Mouse (Mus musculus) heart, embryonic 10.5 days (tissue): ENCODE measurements around the gene Cenpj. TPM values are rescaled to one million over a fixed set of nuclear protein-coding genes. Genes with fewer than 3 reads are reported as not detected.
A peak's percentile ranks its signal among the peaks of the same experiment; 100 is the strongest.

Source experiments
- DNase-seq: peaks from one replicate; pipeline ENCODE4 v3.0.0-alpha.2; 2017; ENCODE audit warnings: low spot score
- H3K27ac ChIP-seq: fragments of 300-500 bp; sonication (generic); 2 replicates; pipeline ENCODE4 v1.5.1; 2016; ENCODE audit warnings: mild to moderate bottlenecking
- H3K27me3 ChIP-seq: fragments of 300-500 bp; sonication (generic); 2 replicates; pipeline ENCODE4 v1.6.1; 2016; ENCODE audit warnings: mild to moderate bottlenecking; ENCODE audit not compliant: poor library complexity, insufficient read depth, severe bottlenecking
- H3K36me3 ChIP-seq: fragments of 300-500 bp; sonication (generic); 2 replicates; pipeline ENCODE4 v1.6.1; 2016; ENCODE audit warnings: mild to moderate bottlenecking, moderate library complexity
- H3K4me1 ChIP-seq: fragments of 300-500 bp; sonication (generic); 2 replicates; pipeline ENCODE4 v1.6.1; 2016; ENCODE audit warnings: mild to moderate bottlenecking
- H3K4me3 ChIP-seq: fragments of 300-500 bp; sonication (generic); 2 replicates; pipeline ENCODE4 v1.5.1; 2016; ENCODE audit warnings: mild to moderate bottlenecking, moderate library complexity
- H3K9me3 ChIP-seq: fragments of 300-500 bp; sonication (generic); 2 replicates; pipeline ENCODE4 v1.6.1; 2016; ENCODE audit warnings: mild to moderate bottlenecking, moderate library complexity
- WGBS: fragments of 180-500 bp; shearing (Covaris S2); methylation state at CpG from one replicate; pipeline ENCODE4 v1.1.7; 2016; 5-methylcytosine and 5-hydroxymethylcytosine counted together
- polyA plus RNA-seq: library from polyadenylated mRNA; unstranded; fragments of >200 nt; fragmentation: Nextera tagmentation; extraction: Ambion mirVana; gene quantifications from 2 replicates; pipeline ENCODE4 v1.2.1, GENCODE M21; 2016

Cenpj gene
- polyA plus RNA-seq, 1 experiment from 2014 or later = 12.9 TPM

DNA sequence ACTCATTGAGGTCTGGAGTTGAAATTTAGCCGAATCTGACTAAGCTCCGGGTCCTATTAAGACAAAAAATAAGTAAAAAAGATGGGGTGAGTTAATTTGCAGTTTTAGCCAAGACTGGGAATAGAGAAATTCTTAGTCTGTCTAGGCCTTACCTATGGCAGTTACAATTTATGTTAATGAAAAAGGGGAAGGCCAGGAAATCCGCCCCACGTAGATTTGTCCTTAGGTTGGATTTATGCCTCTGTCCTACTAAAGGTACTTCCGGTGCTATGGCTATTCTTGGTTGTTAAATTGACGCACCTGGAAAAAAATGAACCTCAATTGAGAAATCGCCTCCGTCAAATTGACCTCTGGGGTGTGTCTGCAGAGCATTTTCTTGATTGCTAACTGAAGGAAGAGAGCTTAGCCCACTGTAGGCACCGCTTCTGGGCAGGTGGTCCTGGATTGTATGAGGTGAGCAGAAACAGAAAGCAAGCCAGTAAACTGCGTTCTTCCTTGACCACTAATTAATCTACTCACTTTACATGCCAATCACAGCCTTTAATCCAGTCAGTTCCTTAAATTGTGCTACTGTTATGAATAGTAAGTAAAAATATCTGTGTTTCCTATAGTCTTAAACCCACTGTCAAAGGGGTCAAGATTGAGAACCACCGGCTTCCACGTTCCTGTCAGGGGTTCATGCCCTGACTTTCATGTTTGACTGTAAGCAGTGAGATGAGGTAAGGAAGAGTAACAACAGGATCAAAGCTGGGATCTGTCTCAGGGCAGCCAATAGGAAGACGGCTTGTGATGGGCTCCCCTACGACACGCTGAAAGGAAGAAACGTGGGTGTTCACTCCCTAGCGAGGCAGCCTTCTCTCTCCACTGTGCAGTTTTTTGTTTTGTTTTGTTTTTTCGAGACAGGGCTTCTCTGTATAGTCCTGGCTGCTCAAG is 1.0 kb upstream of the Cenpj start:
- WGBS = 70% methylated on average over 18 of the region's 18 CpGs
- DNase-seq = no peak
- H3K27ac ChIP-seq = peak overlapping the region; percentile 90

DNA sequence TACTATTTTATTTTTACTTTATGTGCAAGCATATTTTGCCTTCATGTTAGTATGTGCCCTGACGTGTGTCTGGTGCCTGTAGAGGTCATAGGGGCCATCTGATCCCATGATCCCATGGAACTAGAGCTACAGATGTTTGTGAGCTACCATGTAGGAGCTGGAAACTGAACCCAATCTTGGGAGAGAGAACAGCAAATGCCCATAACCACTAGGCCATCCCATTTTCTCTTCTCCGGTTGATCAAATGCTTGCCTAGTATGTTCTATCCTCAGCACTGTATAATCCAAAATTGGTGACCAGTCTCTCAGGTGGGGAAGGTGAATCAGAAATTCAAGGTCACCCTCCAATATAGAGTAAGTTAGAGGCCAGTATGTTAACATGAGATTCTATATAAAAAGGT is 2.7 kb downstream of the Cenpj start:
- 74% methylated on average over 2 of the region's 2 CpGs for WGBS
- peaks cover 2% of the 10 kb centered on the region; the same call in 1 of the 2 replicates for H3K36me3 ChIP-seq
- DNase-seq = no peak
- no peak overlapping the region for H3K27ac ChIP-seq
- peaks cover 19% of the 10 kb centered on the region for H3K4me1 ChIP-seq
- H3K9me3 ChIP-seq = no peaks in the 10 kb centered on the region
- H3K27me3 ChIP-seq = no peaks in the 10 kb centered on the region
- H3K4me3 ChIP-seq = no peak overlapping the region; the same call in 1 of the 2 replicates

More for the DNA sequence above, 1.0 kb upstream of the Cenpj start:
- Histone ChIP-seq H3K4me1 (peaks cover 30% of the 10 kb centered on the region), H3K4me3 (peak overlapping the region; percentile 75), H3K36me3 (peaks cover 2% of the 10 kb centered on the region; the same call in 1 of the 2 replicates), H3K9me3 (no peaks in the 10 kb centered on the region), H3K27me3 (no peaks in the 10 kb centered on the region)

DNA sequence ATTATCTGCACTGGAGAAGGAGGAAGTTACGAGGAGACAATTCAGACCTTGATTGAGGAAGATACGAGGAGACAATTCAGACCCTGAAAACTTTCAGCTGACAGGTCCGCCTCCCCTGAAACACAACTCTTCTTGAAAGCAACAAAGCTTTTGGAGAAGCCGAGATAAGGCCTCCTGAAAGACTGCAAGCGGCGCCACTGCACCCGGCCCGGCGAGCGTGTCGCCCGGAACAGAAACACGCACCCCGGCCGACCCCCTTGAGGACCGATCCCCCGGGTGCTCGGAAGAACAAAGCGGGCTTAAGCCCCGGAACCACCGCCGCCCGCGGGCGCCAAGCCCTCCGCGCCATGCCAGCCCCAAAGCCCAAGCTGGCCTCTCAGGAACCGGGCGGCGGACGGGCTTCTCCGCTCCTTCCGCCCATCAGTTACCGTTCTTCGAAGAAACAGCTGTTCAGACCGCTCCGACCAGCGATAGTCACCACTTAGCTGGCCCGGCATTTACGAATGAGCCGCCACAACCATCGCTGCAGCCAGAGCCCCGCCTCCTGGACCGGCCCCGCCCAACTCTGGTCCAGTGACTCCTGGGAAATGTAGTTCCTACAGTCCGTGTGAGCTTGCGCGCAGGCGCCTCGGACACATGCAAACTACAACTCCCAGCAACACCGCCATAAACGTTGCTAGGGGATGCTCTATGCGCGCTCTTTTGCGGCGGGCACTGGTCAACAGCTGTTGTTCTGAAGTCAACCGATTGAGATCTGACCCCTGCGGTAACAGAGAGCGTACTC is 3.7 kb downstream of the Cenpj start:
- Histone ChIP-seq H3K36me3 (peaks cover 3% of the 10 kb centered on the region; the same call in 1 of the 2 replicates), H3K9me3 (no peaks in the 10 kb centered on the region), H3K27me3 (no peaks in the 10 kb centered on the region), H3K27ac (peak overlapping the region; percentile 91), H3K4me3 (peak overlapping the region; percentile 89), H3K4me1 (peaks cover 20% of the 10 kb centered on the region)
- WGBS = under 1% methylated on average over 59 of the region's 59 CpGs
- peak; percentile 99 for DNase-seq

DNA sequence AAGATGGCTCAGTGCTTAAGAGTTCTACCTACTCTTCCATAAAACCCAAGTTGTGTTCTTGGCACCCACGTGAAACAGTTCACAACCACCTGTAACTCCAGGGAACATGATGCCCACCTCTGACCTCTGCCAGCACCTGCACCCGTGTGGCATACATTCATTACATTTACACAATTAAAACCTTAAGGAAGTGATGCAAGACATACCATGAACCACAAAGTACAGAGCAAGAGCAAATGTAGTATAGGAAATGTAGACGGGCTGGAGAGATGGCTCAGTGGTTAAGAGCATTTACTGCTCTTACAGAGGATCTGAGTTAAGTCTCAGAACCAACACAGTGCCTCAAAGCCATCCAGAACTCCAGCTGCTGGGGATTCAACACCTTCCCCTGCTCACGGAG is 6.2 kb downstream of the Cenpj start:
- Histone ChIP-seq H3K4me1 (peaks cover 14% of the 10 kb centered on the region), H3K27me3 (no peaks in the 10 kb centered on the region), H3K4me3 (no peak overlapping the region), H3K36me3 (peaks cover 8% of the 10 kb centered on the region; the same call in 1 of the 2 replicates), H3K9me3 (no peaks in the 10 kb centered on the region), H3K27ac (no peak overlapping the region)
- WGBS = 87% methylated on average over 4 of the region's 4 CpGs
- no peak for DNase-seq

DNA sequence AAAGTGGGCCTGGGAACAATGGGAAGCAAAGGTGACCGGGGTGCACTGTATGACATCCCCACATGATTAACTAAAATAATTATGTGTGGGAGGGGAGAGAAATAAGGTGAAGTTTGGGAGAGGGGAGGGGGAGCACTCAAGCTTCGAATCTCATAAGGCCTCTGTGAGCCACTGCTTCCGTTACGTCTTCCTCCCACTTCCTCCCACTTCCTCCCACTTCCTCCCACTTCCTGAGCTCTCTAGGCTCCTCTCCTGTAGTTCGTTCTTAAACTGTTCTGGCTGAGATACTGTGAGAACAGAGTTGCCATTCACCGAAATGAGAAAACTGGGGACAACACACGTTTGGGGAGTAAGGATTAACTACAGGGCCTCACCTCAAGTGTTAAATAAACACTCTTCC is 7.7 kb downstream of the Cenpj start:
- 67% methylated on average over 7 of the region's 7 CpGs for WGBS
- H3K27me3 ChIP-seq = no peaks in the 10 kb centered on the region
- H3K4me1 ChIP-seq = peaks cover 14% of the 10 kb centered on the region
- H3K36me3 ChIP-seq = peaks cover 21% of the 10 kb centered on the region
- DNase-seq = no peak
- no peaks in the 10 kb centered on the region for H3K9me3 ChIP-seq
- no peak overlapping the region for H3K4me3 ChIP-seq
- H3K27ac ChIP-seq = no peak overlapping the region

DNA sequence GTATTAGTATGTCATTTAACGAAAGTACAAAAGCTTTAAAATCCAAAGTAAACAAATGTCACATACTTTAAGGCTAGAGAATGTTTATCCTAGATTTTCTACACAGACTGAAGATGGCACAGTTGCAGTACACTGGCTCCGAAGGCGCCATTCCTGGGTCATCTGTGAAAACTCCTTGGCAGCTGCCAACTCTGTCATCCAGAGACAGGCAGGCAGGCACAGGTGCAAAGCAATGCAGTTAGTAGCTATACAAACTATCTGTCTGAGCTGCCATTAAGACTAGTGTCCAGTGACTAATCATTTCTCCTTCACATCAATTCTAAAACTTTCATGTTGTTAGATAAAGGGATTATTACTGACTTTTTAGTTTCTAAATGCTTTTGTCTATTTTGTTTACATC is 16.1 kb downstream of the Cenpj start:
- 89% methylated on average over 3 of the region's 3 CpGs for WGBS

DNA sequence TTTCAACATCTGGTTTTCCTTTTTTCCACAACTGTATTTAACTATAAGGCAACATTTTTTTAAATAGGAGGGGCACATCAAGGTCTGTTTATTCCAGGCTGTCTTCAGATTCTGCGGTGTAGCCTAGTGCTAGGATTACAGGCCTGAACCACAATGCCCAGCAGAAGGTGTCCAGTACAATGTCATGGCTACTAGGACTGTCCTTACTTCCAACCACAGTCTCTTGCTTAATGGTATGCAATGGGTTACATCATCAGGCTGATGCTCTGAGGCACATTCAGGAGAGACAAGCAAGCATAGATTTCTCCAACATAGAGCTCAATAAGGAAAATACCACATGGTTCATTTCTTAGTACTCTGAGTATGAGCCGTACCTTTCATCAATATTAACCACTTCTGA is 20.5 kb downstream of the Cenpj start:
- H3K27ac ChIP-seq = no peak overlapping the region
- DNase-seq = no peak
- H3K36me3 ChIP-seq = peaks cover 58% of the 10 kb centered on the region
- H3K27me3 ChIP-seq = no peaks in the 10 kb centered on the region
- H3K4me3 ChIP-seq = no peak overlapping the region
- H3K9me3 ChIP-seq = no peaks in the 10 kb centered on the region
- no peaks in the 10 kb centered on the region for H3K4me1 ChIP-seq
- 98% methylated on average over 2 of the region's 2 CpGs for WGBS

More for the DNA sequence above, 16.1 kb downstream of the Cenpj start:
- no peaks in the 10 kb centered on the region for H3K27me3 ChIP-seq
- no peak for DNase-seq
- no peak overlapping the region for H3K4me3 ChIP-seq
- H3K36me3 ChIP-seq = peaks cover 34% of the 10 kb centered on the region
- no peaks in the 10 kb centered on the region for H3K4me1 ChIP-seq
- no peaks in the 10 kb centered on the region for H3K9me3 ChIP-seq
- H3K27ac ChIP-seq = no peak overlapping the region

DNA sequence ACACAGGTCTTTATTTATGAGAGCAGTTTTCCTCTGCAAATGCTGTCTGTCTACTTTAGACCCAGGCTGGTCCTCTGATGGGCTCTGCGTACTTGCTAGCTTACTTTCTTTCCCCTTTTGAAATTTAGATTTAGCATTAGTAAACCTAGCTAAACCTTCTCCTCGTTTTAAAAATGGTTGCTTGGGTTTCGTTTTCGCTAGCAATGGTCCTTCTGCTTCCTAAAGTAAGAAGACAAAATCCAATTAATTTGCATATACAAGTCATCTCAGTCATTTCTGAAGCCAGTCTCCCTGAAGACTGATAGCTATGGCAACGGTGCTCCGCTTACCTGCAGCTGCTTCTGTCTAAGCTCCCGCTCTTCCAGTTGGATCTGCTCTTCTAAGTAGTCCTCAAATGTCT is 21.9 kb downstream of the Cenpj start:
- WGBS = 90% methylated on average over 7 of the region's 7 CpGs
- H3K27me3 ChIP-seq = no peaks in the 10 kb centered on the region
- H3K9me3 ChIP-seq = no peaks in the 10 kb centered on the region
- H3K4me3 ChIP-seq = no peak overlapping the region
- no peak for DNase-seq
- H3K36me3 ChIP-seq = peaks cover 59% of the 10 kb centered on the region
- H3K27ac ChIP-seq = no peak overlapping the region
- H3K4me1 ChIP-seq = no peaks in the 10 kb centered on the region

DNA sequence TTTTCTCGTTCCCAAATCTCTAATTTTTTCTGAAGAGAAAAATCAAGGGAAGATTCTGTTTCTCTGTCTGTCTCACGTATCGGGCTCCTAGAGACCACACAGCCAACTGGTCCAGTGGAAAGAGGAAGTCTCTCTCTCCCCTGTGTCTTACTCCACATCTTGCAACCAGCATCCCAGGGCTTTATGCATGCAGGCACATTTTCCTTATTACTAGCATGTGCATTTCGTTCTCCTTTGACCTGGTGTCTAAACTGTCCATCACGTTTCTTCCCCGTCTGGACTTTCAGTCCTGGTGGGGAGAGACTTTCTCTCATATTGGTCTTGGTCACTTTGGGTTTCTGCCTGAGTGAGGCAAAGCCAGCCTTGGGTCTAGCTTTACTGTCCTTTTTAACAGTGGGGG is 22.3 kb downstream of the Cenpj start:
- Histone ChIP-seq H3K27me3 (no peaks in the 10 kb centered on the region), H3K36me3 (peaks cover 55% of the 10 kb centered on the region), H3K27ac (no peak overlapping the region), H3K9me3 (no peaks in the 10 kb centered on the region), H3K4me3 (no peak overlapping the region), H3K4me1 (no peaks in the 10 kb centered on the region)
- no peak for DNase-seq
- WGBS = 87% methylated on average over 6 of the region's 6 CpGs

DNA sequence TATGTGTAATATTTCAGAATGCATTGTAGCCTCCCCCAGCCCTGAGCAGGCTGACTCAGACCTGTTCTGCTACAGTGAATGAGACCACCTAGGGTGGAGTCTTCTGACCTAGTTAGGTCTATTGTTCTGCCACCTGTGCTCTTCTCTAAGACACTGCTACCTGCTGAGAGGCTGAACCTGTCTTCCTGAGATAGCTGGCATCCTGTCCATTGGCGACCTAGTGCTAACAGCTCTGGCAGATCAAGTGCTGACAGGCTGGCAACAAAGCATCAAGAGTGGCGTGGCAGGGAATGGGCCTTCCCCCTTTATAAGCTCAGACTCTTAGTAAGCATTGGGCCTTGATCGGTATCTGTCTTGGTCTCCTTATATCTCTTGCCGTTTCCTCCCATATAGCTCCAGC is 24.3 kb downstream of the Cenpj start:
- no peak overlapping the region for H3K27ac ChIP-seq
- no peaks in the 10 kb centered on the region for H3K9me3 ChIP-seq
- DNase-seq = no peak
- H3K4me3 ChIP-seq = no peak overlapping the region
- H3K27me3 ChIP-seq = no peaks in the 10 kb centered on the region
- no peaks in the 10 kb centered on the region for H3K4me1 ChIP-seq
- peaks cover 48% of the 10 kb centered on the region for H3K36me3 ChIP-seq
- 83% methylated on average over 4 of the region's 4 CpGs for WGBS

DNA sequence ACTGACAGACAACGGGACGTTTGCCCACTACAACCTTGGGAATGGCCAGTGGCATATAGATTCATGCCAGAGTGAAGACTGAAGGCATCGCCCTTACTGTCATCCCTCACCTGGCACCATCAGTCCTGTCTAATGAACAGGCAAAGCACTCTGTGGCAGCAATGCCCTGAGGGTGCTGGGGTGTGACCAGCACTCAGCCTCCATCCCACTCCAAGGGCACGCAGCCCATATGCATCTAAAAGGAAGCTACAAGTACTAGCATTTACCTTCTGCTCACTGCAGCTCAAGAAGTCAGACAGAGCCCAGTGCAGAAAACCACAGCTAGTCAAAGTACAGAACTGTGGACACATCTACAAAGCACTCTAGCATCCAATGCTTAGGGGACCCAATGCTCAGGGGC is 29.7 kb downstream of the Cenpj start:
- H3K36me3 ChIP-seq = peaks cover 22% of the 10 kb centered on the region; the same call in 1 of the 2 replicates
- WGBS = 86% methylated on average over 4 of the region's 4 CpGs

DNA sequence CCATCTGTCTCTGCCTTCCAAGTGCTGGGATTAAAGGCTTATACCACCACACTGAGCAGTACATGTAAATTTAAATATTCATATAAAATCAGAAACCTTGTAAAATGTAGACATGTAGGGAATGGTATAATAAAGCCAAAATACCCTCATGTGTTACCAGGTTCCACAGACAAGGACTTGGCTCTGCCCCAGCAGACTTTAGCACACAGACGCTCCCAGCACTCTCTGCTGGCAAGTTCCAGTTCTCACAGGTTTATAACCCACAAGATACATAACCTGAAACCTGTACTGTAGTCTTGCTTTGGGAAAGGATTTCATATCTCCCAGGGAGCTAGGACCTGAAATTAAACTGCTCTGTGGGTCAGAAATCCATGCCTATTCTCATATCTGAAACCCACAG is 30.3 kb downstream of the Cenpj start:
- Histone ChIP-seq H3K9me3 (no peaks in the 10 kb centered on the region), H3K27ac (no peak overlapping the region), H3K4me1 (no peaks in the 10 kb centered on the region), H3K36me3 (peaks cover 20% of the 10 kb centered on the region; the same call in 1 of the 2 replicates), H3K4me3 (no peak overlapping the region), H3K27me3 (no peaks in the 10 kb centered on the region)
- no peak for DNase-seq
- WGBS = 87% methylated on average over 1 of the region's 1 CpGs

More for the DNA sequence above, 29.7 kb downstream of the Cenpj start:
- Histone ChIP-seq H3K4me3 (no peak overlapping the region), H3K9me3 (no peaks in the 10 kb centered on the region), H3K4me1 (no peaks in the 10 kb centered on the region), H3K27ac (no peak overlapping the region), H3K27me3 (no peaks in the 10 kb centered on the region)
- no peak for DNase-seq

DNA sequence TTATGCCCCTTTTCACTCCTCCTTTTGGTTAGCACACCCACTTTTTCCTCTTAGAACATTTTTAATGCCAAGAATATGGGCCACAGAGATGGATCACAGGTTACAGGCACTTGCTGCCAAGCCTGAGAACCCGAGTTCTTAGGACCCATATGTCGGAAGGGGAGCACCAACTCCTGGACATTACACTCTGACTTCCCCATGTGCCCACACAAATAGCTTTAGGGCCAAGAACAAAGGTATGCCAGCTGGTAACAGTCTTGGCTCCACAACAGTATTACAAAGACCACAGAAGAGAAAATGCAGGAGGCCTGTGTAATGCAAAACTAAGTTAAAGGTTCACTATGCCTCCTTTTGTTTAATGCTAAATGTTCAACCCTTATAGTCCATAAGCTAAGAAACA is 44.4 kb downstream of the Cenpj start:
- H3K9me3 ChIP-seq = no peaks in the 10 kb centered on the region
- DNase-seq = no peak
- H3K4me3 ChIP-seq = no peak overlapping the region
- 85% methylated on average over 2 of the region's 2 CpGs for WGBS
- H3K4me1 ChIP-seq = no peaks in the 10 kb centered on the region
- no peak overlapping the region for H3K27ac ChIP-seq
- H3K27me3 ChIP-seq = no peaks in the 10 kb centered on the region
- H3K36me3 ChIP-seq = peaks cover 55% of the 10 kb centered on the region
